Mouse (Mus musculus) T-helper 17 cell (primary cell): ENCODE data around the gene Nup43.
"Not testable (repeated sequence)": the region's sequence is repeated elsewhere in the genome, so short reads cannot be mapped to it uniquely, and the experiment has no call there.

Source experiments
- in situ Hi-C, 2 experiments: fragments of 300-600 bp; cut with MboI, MseI; formaldehyde crosslinking; loops; 1 replicate in 1 of 2; 2 replicates in 1 of 2; pipeline ENCODE4 v1.15.1; 2025; ENCODE audit warnings: high pct_unique_total_duplicates in 2 of 2

Nup43 gene

GRCm38 (mm10) chr10:7667342-7667802 lies at the start of gene Nup43:
Gene Nup43, plus strand, starts transcription at chr10:7667503.
- in situ Hi-C loops, result loop anchor here (10.0 to 25.0 kb wide), 2 partner anchors 683 to 1855 kb away; partner anchors contain the start of genes Fbxo5 (in 1 of the 2) and Mtrf1l (in 1 of the 2)

- in situ Hi-C loops, result not testable (repeated sequence)
Measured at GRCm38 (mm10) chr10:7617556-7617955, 49.7 kb upstream of the Nup43 start.

- in situ Hi-C loops, result no loop called here
Measured at GRCm38 (mm10) chr10:7619821-7620241, 47.5 kb upstream of the Nup43 start.

GRCm38 (mm10) chr10:7620723-7621122 lies 46.6 kb upstream of the Nup43 start:
- in situ Hi-C loops, result no loop called here

- in situ Hi-C loops, result no loop called here
Measured at GRCm38 (mm10) chr10:7622378-7622777, 44.9 kb upstream of the Nup43 start.

DNA sequence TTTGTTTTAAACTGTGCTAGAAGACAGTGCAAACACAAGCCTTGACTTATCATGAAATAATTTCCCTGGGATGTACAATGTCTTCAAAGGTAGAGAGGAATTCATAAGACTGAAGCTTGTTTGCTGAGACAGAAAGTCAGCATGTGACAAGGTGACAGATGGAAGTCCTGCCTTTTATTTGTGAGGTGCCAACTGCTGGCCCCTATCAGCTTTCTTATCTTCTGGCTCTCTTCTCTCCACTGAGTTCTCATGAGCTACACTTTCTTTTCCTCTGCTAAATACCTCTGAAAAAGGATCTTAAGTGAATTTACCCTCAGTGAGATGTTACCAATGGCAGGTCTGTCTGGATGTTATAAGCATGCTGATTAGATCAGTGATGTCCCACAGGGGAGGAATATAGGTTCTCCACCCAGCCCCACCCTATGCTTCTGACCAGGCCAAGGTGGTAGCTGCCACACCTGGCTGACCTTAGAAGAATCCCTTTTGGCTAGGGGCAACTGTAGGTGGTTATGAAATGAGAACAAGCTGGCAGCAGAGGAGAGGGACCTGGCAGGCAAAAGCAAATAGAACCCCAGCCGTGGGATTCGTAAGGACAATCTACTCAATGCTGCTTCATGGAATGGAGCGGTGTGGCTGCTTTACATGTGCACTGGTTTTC lies 43.3 kb upstream of the Nup43 start:
- in situ Hi-C loops, result no loop called here

DNA sequence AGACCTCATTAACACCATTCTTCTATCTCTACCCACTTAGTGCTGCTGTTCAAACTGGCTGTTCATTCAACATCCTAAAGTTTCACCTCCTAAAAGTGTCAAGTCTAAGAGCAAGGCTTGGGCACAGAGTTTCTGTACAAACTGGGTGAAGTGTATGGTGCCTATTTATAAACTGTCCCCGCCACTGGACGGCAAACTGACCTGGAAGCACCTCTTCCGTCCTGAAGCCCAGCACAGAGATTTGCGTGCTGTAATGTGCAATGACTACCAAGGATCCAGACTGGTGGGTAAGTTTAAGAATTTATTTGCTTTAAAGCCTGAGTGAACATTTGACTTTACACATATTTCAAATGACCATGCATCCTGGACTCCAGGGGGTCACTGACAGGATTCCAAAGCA lies 38.2 kb upstream of the Nup43 start:
- in situ Hi-C loops, result no loop called here

- in situ Hi-C loops, result no loop called here
Measured at GRCm38 (mm10) chr10:7630286-7630685, 37.0 kb upstream of the Nup43 start.

DNA sequence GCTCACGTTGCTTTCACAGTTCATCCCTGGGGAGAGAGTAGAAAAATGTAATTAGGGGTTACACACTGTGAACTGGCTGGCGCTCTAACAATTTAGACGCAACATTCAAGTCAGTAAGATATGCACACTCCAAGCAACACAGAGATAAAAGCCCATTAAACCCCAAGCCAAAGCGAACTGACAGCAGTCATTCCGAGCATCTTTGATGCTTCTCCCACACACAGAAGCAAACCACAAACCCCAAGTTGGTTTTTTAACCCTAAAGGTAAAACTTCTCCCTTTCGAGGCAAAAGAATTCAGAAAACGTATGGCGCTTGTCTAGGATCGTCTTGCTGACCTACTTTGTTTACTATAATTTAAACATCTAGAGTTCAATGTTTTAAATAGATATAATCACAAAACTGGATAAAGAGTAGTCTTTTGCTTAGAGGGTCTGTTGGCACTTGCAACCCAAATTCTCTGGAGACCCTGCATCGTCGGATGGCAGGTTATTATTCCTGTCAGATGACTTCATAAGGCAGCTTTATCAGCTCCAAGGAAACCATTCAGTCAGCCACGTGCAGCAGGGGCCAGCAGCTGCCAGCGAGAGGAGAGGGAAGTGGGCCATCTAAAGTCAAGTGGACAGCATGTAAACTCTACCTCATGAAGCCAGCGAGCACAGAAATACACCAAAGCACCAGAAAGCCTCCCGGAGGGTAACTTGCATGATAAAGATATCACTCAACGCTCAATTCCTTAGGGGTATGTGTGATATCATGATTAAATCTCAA lies 36.2 kb upstream of the Nup43 start:
- in situ Hi-C loops, result no loop called here

GRCm38 (mm10) chr10:7640366-7640765 lies 26.9 kb upstream of the Nup43 start:
- in situ Hi-C loops, result no loop called here

- in situ Hi-C loops, result no loop called here
Measured at GRCm38 (mm10) chr10:7645911-7646310, 21.4 kb upstream of the Nup43 start.

DNA sequence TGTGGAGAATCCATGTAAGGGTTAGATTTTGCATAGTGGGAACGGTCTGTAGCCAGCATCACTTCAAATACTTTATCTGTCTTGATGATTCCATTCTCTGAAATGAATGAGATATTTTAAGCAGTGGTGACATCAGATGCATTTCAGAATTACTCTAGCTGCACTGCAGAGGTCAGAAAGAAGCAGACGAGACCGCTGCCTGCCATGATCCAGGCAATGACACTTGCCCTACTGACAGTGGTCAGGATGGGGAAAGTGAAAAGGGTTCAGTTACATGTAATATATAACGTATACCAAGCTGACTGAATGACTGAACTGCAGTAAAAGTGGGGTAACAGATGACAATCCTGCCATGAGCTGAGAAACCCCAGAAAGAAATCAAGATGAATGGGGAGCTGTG lies 18.2 kb upstream of the Nup43 start:
- in situ Hi-C loops, result no loop called here

DNA sequence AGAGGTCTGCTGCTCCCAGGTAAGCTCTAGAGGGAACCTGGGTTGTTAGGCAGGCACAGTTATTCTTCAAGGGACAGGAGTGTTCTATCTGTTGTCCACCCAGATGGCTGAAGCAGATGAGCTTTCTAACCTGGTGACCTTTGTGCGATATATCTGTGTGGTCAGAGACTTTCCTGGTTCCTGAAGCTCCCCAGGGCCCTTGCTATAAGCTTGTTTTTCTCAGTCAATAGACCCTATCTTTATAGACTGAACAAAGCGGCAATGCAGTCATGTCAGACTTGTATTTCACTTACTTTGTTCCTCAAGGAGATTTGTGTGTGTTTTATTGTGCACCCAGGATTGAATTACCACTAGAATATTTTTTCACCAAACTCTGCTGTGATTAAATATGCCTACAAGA lies 16.2 kb upstream of the Nup43 start:
- in situ Hi-C loops, result loop anchor here in 1 of 2 experiments (25.0 kb wide), 1 partner anchor 1839 kb away; the partner anchor contains the start of genes Fbxo5 and Mtrf1l

DNA sequence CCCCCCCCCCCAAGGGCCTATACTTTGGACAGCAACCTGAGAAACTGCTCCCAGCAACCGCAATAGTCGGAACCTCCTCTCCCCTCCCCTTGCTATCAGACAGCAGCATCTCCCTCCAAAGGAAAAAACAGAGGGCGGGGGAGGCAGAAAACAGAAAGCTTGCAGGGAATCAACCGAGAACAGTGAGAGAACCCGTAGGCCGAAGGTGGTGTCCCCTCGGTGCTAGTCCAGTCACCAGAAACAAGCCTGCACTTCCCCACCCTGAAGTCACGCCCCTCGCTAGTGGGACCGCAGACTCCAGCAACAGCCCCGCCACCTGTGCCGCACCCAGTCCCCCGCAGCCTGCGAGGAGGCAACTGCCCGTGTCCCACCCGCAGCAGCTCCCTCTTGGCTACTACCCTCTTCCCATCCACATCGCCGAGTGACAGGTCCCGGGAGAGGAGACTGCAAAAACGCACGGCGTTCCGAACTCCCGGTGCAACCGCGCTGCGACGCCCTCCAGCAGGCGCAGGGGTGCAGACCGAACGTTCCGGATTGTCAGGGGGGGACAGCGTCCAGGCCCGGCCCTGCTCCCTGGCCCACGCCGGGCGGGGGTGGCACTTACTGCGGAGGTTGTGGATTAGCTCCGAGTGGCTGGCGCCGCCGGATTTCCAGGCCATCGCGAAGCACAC lies 4.7 kb upstream of the Nup43 start:
- in situ Hi-C loops, result loop anchor here (10.0 to 25.0 kb wide), 2 partner anchors 678 to 1850 kb away; partner anchors contain the start of genes Fbxo5 (in 1 of the 2) and Mtrf1l (in 1 of the 2)

DNA sequence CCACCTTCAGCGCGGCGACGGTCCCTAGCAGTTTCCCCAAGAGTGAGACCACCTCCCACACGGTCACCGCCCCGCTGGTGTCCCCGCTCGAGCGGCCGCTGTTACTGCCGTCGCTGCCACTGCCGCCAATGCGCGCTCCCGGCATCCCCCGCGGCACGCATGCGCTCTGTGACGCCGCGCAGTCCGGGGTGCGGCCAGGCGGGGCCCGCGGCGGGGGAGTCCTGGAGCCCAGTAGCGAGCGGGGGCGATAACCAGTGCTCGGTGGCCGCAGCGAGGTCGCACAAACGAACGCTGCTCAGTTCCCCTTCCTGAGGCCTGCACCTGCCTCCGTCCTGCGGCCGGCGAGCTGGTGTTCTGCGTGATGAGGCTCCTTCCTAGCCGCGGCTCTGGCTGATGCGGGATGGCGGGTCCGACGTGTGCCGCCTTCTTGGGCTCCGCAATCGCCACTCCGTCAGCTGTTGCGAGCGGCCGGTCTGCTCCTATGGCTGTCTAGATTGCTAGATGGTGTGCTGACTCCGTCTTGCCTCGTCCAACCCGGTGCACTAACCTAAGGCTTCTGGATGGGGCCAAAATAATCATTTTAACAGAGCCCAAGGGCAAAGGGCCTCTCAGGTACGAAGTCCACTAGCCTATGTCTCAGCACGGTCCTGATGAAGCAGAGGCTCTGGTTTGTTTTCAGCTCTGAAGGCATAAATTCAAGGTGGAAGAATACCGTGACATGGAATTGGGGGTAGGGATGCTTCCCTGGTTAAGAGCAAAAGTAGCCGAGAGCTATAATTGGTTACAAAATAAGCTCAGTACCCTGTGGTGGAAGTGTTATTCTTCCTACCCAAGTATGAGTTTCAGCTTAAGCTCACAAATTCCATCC lies 3.9 kb upstream of the Nup43 start:
- in situ Hi-C loops, result loop anchor here (10.0 to 25.0 kb wide), 2 partner anchors 679 to 1851 kb away; partner anchors contain the start of genes Fbxo5 (in 1 of the 2) and Mtrf1l (in 1 of the 2)

GRCm38 (mm10) chr10:7664027-7664526 lies 3.2 kb upstream of the Nup43 start:
- in situ Hi-C loops, result loop anchor here (10.0 to 25.0 kb wide), 2 partner anchors 679 to 1852 kb away; partner anchors contain the start of genes Fbxo5 (in 1 of the 2) and Mtrf1l (in 1 of the 2)

- in situ Hi-C loops, result loop anchor here (10.0 to 25.0 kb wide), 2 partner anchors 680 to 1853 kb away; partner anchors contain the start of genes Fbxo5 (in 1 of the 2) and Mtrf1l (in 1 of the 2)
Measured at GRCm38 (mm10) chr10:7664889-7665288, 2.4 kb upstream of the Nup43 start.

GRCm38 (mm10) chr10:7673673-7674072 lies 6.4 kb downstream of the Nup43 start:
- in situ Hi-C loops, result loop anchor here in 1 of 2 experiments (25.0 kb wide), 1 partner anchor 1861 kb away; the partner anchor contains the start of genes Fbxo5 and Mtrf1l

GRCm38 (mm10) chr10:7680731-7681301 lies 13.5 kb downstream of the Nup43 start, which contains the start of the genes Pcmt1 and Lats1:
Gene Pcmt1, minus strand, starts transcription at chr10:7681136.
Gene Lats1, plus strand, starts transcription at chr10:7681214.
- in situ Hi-C loops, result no loop called here
